Mouse (Mus musculus): Measurements from ENCODE around the gene Olfr77. TPM values are rescaled to one million over a fixed set of nuclear protein-coding genes. Genes with fewer than 3 reads are reported as not detected.

The Olfr77 gene
- 0.01 TPM in 1 of 2 replicates, not detected in the other for polyA plus RNA-seq (2012)

- Histone ChIP-seq H3K4me3 (replicated peaks) (no peak within 1 kb of the TSS), H3K36me3 (ENCODE audit: control insufficient read depth) (no peaks in the 10 kb centered on the region), H3K27me3 (ENCODE audit: control insufficient read depth) (no peaks in the 10 kb centered on the region), H3K4me1 (ENCODE audit: control insufficient read depth) (no peaks in the 10 kb centered on the region), H3K9me3 (ENCODE audit: control insufficient read depth, low read length) (no peaks in the 10 kb centered on the region)
- TF ChIP-seq TAL1 (IDR thresholded peaks at IDR 0.05; ENCODE audit: low read length) (no peak), GATA1 (IDR thresholded peaks at IDR 0.05; ENCODE audit: low read length) (no peak)
Measured at GRCm38 (mm10) chr9:19916565-19916964, at the start of gene Olfr77. Olfr77 (plus strand) TSS chr9:19916865.

- no peaks in the 10 kb centered on the region for H3K27me3 ChIP-seq (ENCODE audit: control insufficient read depth)
- H3K9me3 ChIP-seq (ENCODE audit: control insufficient read depth, low read length), result no peaks in the 10 kb centered on the region
- TF ChIP-seq TAL1 (IDR thresholded peaks at IDR 0.05; ENCODE audit: low read length), result no peak
- no peak for TF ChIP-seq GATA1 (IDR thresholded peaks at IDR 0.05; ENCODE audit: low read length)
- H3K4me1 ChIP-seq (ENCODE audit: control insufficient read depth), result no peaks in the 10 kb centered on the region
- H3K4me3 ChIP-seq (replicated peaks), result no peak within 1 kb of the TSS
- H3K36me3 ChIP-seq (ENCODE audit: control insufficient read depth), result no peaks in the 10 kb centered on the region
Measured at GRCm38 (mm10) chr9:19887904-19888303, 28.8 kb upstream of the Olfr77 start, which contains the start of gene Olfr862. Olfr862 (minus strand) TSS chr9:19888004.

- H3K4me1 ChIP-seq (ENCODE audit: control insufficient read depth), result no peaks in the 10 kb centered on the region
- H3K9me3 ChIP-seq (ENCODE audit: control insufficient read depth, low read length), result peaks cover 5% of the 10 kb centered on the region; the same call in 1 of the 2 replicates
- H3K27me3 ChIP-seq (ENCODE audit: control insufficient read depth), result no peaks in the 10 kb centered on the region
- no peak overlapping the region for H3K4me3 ChIP-seq (replicated peaks)
- no peaks in the 10 kb centered on the region for H3K36me3 ChIP-seq (ENCODE audit: control insufficient read depth)
- TF ChIP-seq GATA1 (IDR thresholded peaks at IDR 0.05; ENCODE audit: low read length) (no peak), TAL1 (IDR thresholded peaks at IDR 0.05; ENCODE audit: low read length) (no peak)
Measured at GRCm38 (mm10) chr9:19911170-19911569, 5.5 kb upstream of the Olfr77 start.

Other genes with a start within 250 kb of the Olfr77 start
- not detected in 2 replicates for gene Olfr857, start 207.4 kb upstream of the Olfr77 start, polyA plus RNA-seq (2012)
- gene Olfr58, start 136.6 kb upstream of the Olfr77 start, polyA plus RNA-seq (2012), result 0.01 TPM in 1 of 2 replicates, not detected in the other
- 0.01 TPM in 1 of 2 replicates, not detected in the other for gene Olfr859, start 112.0 kb upstream of the Olfr77 start, polyA plus RNA-seq (2012)
- not detected in 2 replicates for gene Olfr860, start 67.1 kb upstream of the Olfr77 start, polyA plus RNA-seq (2012)
- gene Olfr862, start 28.9 kb upstream of the Olfr77 start, polyA plus RNA-seq (2012), result not detected in 2 replicates
- gene Olfr866, start 111.2 kb downstream of the Olfr77 start, polyA plus RNA-seq (2012), result not detected in 2 replicates
- gene Olfr867, start 140.7 kb downstream of the Olfr77 start, polyA plus RNA-seq (2012), result not detected in 2 replicates
- gene Olfr868, start 181.8 kb downstream of the Olfr77 start, polyA plus RNA-seq (2012), result not detected in 2 replicates
- not detected in 2 replicates for gene Olfr869, start 212.1 kb downstream of the Olfr77 start, polyA plus RNA-seq (2012)

All from erythroblast, embryonic 14.5 days (primary cell).